Mouse (Mus musculus): ENCODE results near the gene Pbx1.

GRCm38 (mm10) chr1:168240386-168240785 is 191.7 kb downstream of the Pbx1 start:
- TF ChIP-seq POLR2A (IDR thresholded peaks at IDR 0.05; ENCODE audit: extremely low read depth, insufficient read depth, low read length) (no peak), CTCF (IDR thresholded peaks at IDR 0.05; ENCODE audit: low read depth, low read length) (no peak)
